Mouse (Mus musculus) heart, embryonic 10.5 days (tissue): ENCODE measurements around the gene Sf1. TPM values are rescaled to one million over a fixed set of nuclear protein-coding genes. Genes with fewer than 3 reads are reported as not detected.

Source experiments
- DNase-seq: peaks from one replicate; pipeline ENCODE4 v3.0.0-alpha.2; 2017; ENCODE audit warnings: low spot score
- H3K27ac ChIP-seq: fragments of 300-500 bp; sonication (generic); 2 replicates; pipeline ENCODE4 v1.5.1; 2016; ENCODE audit warnings: mild to moderate bottlenecking
- H3K27me3 ChIP-seq: fragments of 300-500 bp; sonication (generic); 2 replicates; pipeline ENCODE4 v1.6.1; 2016; ENCODE audit warnings: mild to moderate bottlenecking; ENCODE audit not compliant: poor library complexity, insufficient read depth, severe bottlenecking
- H3K36me3 ChIP-seq: fragments of 300-500 bp; sonication (generic); 2 replicates; pipeline ENCODE4 v1.6.1; 2016; ENCODE audit warnings: mild to moderate bottlenecking, moderate library complexity
- H3K4me1 ChIP-seq: fragments of 300-500 bp; sonication (generic); 2 replicates; pipeline ENCODE4 v1.6.1; 2016; ENCODE audit warnings: mild to moderate bottlenecking
- H3K4me3 ChIP-seq: fragments of 300-500 bp; sonication (generic); 2 replicates; pipeline ENCODE4 v1.5.1; 2016; ENCODE audit warnings: mild to moderate bottlenecking, moderate library complexity
- H3K9me3 ChIP-seq: fragments of 300-500 bp; sonication (generic); 2 replicates; pipeline ENCODE4 v1.6.1; 2016; ENCODE audit warnings: mild to moderate bottlenecking, moderate library complexity
- WGBS: fragments of 180-500 bp; shearing (Covaris S2); methylation state at CpG from one replicate; pipeline ENCODE4 v1.1.7; 2016; 5-methylcytosine and 5-hydroxymethylcytosine counted together
- polyA plus RNA-seq: library from polyadenylated mRNA; unstranded; fragments of >200 nt; fragmentation: Nextera tagmentation; extraction: Ambion mirVana; gene quantifications from 2 replicates; pipeline ENCODE4 v1.2.1, GENCODE M21; 2016

Gene Sf1
- polyA plus RNA-seq, 1 experiment from 2014 or later = 146 TPM

DNA sequence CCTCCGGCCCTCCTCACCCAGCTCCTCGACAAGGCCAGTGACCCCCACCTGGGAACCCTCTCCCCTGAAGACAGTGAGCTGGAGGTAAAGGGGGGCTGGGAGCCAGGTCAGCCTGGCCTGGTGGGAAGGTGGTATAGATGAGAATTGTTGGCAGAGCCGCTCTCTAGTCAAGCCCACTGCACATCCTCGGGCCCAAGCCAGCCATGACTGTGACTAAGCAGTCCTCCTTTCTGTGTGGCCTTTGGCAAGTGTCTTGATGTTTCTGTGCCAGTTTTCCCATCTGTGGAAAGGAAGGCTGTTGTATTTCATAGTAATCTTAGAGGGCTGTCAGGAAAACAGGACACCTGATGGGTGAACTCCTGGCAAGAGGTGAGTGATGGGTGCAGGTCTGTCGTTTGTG is 19.5 kb upstream of the Sf1 start:
- WGBS = 86% methylated on average over 5 of the region's 5 CpGs
- no peak for DNase-seq
- 0 out of 2 replicates have a peak, but pooled peaks cover 7% of the 10 kb centered on the region for H3K27me3 ChIP-seq
- no peak overlapping the region for H3K4me3 ChIP-seq
- no peak overlapping the region for H3K27ac ChIP-seq
- no peaks in the 10 kb centered on the region for H3K9me3 ChIP-seq
- peaks cover 68% of the 10 kb centered on the region for H3K4me1 ChIP-seq
- H3K36me3 ChIP-seq = peaks cover 62% of the 10 kb centered on the region

DNA sequence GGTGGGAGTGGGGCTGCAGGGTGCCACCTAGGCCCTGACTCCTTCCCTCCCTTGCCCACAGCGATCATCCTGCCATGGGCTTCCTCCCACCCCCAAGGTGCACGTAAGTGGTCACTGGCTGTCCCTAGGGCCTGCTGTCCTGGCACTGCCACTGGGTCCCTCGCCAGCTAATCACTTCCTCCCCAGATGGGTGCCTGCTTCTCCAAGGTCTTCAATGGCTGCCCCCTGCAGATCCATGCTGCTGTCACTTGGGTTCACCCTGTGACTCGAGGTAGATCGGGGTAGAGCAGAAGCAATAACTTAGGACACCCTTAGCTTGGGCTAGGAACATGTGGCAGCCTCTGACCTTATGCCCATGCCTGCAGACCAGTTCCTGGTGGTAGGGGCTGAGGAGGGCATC is 17.5 kb upstream of the Sf1 start:
- H3K9me3 ChIP-seq = no peaks in the 10 kb centered on the region
- WGBS = 86% methylated on average over 5 of the region's 5 CpGs
- H3K27ac ChIP-seq = no peak overlapping the region
- H3K4me1 ChIP-seq = peaks cover 66% of the 10 kb centered on the region
- DNase-seq = no peak
- peaks cover 50% of the 10 kb centered on the region for H3K36me3 ChIP-seq
- no peak overlapping the region for H3K4me3 ChIP-seq
- 0 out of 2 replicates have a peak, but pooled peaks cover 11% of the 10 kb centered on the region for H3K27me3 ChIP-seq

DNA sequence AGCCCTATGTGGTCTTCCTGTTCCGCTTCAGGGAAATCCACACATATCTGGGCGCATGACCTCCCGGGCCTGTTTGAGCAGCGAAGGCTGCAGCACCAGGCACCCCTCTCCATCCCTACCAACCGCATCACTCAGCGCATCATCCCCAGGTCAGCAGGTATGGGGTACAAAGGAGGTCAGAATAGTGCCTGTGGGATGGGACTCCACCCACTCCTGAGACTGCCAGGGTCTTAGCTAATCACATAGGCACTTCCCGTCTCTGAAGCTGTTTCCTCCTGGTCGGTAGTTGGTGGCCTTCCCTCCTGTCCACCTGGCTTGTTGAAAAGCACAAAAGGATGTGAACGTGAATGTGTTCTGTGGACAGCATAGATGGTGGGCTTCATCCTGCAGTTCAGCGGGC is 16.8 kb upstream of the Sf1 start:
- Histone ChIP-seq H3K9me3 (no peaks in the 10 kb centered on the region), H3K27ac (0 out of 2 replicates have a peak overlapping the region, but pooled peaks have one; percentile 16), H3K27me3 (0 out of 2 replicates have a peak, but pooled peaks cover 11% of the 10 kb centered on the region), H3K36me3 (peaks cover 55% of the 10 kb centered on the region), H3K4me1 (peaks cover 65% of the 10 kb centered on the region), H3K4me3 (no peak overlapping the region)
- no peak for DNase-seq
- 81% methylated on average over 10 of the region's 10 CpGs for WGBS

DNA sequence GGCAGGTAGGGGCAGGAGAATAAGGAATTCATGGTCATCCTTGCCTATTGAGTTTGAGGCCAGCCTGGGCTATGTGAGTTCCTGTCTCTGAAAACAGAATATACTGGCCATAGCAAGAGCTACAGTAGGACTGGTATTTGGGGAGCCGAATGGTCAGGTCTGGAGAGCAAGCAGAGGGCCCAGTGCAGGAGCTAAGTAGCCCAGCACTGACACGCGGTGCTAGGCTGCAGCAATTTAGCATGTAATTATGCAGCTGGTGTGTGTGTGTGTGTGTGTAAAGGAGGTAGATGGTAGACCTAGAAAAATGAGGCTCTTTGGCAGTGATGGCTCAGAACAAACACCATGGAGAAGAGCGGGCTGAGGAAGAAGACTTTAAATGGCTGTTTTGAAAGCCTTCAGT is 15.9 kb upstream of the Sf1 start:
- H3K27me3 ChIP-seq = 0 out of 2 replicates have a peak, but pooled peaks cover 4% of the 10 kb centered on the region
- no peak overlapping the region for H3K27ac ChIP-seq
- no peak for DNase-seq
- 89% methylated on average over 4 of the region's 4 CpGs for WGBS
- peaks cover 53% of the 10 kb centered on the region for H3K36me3 ChIP-seq
- no peaks in the 10 kb centered on the region for H3K9me3 ChIP-seq
- H3K4me1 ChIP-seq = peaks cover 56% of the 10 kb centered on the region
- H3K4me3 ChIP-seq = no peak overlapping the region

DNA sequence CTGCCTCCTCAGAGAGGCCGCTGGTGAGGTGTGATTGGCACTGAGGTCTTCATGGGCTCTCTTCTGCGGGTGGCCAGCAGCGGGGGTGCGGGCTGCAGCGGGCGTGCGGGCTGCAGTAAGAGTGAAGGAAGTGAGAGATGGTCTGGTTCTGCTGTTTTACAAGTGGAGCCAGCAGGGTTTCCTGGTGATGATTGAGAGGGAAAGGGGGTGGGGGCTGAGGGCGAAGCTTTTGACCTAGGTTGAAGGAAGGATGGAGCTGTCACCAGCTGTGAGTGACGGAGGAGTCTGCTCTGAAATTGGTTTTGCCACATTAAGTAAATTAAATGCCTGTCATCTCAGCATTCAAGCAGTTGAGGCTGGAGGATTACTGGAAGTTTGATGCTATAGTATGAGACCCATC is 14.8 kb upstream of the Sf1 start:
- Histone ChIP-seq H3K4me3 (no peak overlapping the region), H3K27me3 (0 out of 2 replicates have a peak, but pooled peaks cover 4% of the 10 kb centered on the region), H3K4me1 (peaks cover 47% of the 10 kb centered on the region), H3K36me3 (peaks cover 56% of the 10 kb centered on the region), H3K9me3 (no peaks in the 10 kb centered on the region), H3K27ac (peak overlapping the region; percentile 70)
- no peak for DNase-seq
- WGBS = 38% methylated on average over 9 of the region's 9 CpGs

DNA sequence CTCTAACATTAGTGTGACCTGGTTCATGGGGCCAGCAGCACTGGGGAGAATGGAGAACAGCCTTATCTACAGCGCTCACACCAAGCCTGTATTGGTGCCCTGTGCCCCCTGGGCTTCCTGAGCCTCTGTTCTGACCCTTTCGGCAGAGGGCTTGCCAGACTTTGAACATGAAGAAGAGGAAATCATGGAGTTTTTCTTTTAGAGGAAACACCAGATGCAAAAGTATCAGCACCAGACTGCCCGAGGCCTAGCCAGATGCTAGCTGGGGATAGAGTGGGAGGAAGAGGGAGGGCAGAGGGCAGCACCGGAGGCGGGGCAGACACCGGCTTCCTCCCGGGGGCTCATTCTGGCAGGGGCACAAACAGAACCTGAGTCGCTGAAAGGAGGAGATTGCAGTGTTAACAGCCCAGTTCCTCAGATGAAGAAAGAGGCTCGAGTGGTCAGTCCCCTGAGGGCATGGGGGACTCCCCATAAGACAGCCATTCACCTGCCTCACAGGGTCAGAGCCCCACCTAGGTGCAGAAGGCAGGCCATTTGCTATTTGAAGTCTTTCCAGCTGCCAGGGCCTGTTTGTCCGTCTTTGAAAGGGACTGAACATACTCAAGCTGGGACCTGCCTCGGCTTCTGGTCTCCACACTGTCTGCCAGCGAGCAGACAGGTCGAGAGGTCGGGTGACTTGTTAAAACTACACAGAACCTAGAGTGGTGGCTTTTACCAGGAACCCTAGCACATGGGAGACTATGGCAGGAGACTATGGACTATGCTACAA is 14.1 kb upstream of the Sf1 start:
- H3K27ac ChIP-seq = peak overlapping the region; percentile 81
- no peak for DNase-seq
- 33% methylated on average over 14 of the region's 14 CpGs for WGBS
- H3K27me3 ChIP-seq = 0 out of 2 replicates have a peak, but pooled peaks cover 4% of the 10 kb centered on the region
- peaks cover 56% of the 10 kb centered on the region for H3K36me3 ChIP-seq
- H3K4me3 ChIP-seq = peak overlapping the region; percentile 24
- H3K4me1 ChIP-seq = peaks cover 54% of the 10 kb centered on the region
- H3K9me3 ChIP-seq = no peaks in the 10 kb centered on the region

DNA sequence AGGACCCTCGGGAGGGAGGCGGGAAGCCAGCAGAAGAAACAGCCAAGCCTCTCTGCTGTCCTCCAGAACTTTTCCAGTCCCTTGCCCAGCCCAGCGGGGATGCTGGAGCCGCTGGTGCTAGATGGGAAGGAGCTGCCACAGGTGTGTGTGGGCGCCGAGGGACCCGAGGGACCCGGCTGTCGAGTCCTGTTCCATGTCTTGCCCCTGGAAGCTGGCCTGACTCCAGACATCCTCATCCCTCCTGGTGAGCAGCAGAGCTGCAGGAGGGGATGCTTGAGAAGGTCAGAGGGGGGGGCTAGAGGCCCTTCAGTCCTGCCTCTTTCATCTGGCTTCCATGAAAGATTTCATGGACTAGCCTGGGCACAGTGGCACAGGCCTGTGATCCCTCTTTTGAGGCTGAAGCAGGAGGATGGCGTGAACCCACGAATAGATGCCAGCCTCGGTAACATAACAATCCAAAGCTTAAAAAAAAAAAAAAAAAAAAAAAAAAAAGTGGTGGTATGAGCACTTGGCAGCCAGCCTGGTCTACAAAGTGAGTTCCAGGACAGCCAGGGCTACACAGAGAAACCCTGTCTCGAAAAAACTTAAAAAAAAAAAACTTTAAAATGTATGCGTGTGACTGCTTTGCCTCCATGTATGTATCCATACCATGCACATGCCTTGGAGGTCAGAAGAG is 11.9 kb upstream of the Sf1 start:
- no peak overlapping the region for H3K4me3 ChIP-seq
- H3K27me3 ChIP-seq = 0 out of 2 replicates have a peak, but pooled peaks cover 4% of the 10 kb centered on the region
- DNase-seq = no peak

DNA sequence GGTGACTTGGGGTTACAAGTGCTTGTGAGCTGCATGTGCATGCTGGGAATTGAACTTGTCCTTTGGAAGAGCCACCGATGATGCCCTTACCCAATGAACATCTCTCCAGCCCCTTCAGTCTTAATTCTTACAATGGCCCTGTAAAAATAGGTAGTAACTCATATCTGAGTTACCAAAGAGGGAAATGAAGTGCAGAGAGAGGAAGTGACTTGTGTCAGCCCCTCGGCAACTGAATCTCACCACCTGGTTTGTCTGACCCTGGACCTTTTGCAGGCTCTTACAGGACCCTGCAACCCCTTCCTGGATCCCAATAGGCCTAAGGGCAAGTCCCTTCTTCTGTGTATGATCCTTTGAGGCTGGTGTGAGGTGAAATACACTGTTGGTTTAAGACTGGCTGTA is 11.4 kb upstream of the Sf1 start:
- no peaks in the 10 kb centered on the region for H3K9me3 ChIP-seq
- WGBS = 85% methylated on average over 2 of the region's 2 CpGs
- no peak for DNase-seq
- peaks cover 38% of the 10 kb centered on the region for H3K4me1 ChIP-seq
- H3K27ac ChIP-seq = no peak overlapping the region
- H3K4me3 ChIP-seq = no peak overlapping the region
- 0 out of 2 replicates have a peak, but pooled peaks cover 4% of the 10 kb centered on the region for H3K27me3 ChIP-seq
- H3K36me3 ChIP-seq = peaks cover 33% of the 10 kb centered on the region

More for the DNA sequence above, 11.9 kb upstream of the Sf1 start:
- no peak overlapping the region for H3K27ac ChIP-seq
- H3K9me3 ChIP-seq = no peaks in the 10 kb centered on the region
- peaks cover 44% of the 10 kb centered on the region for H3K4me1 ChIP-seq
- WGBS = 62% methylated on average over 14 of the region's 14 CpGs
- peaks cover 38% of the 10 kb centered on the region for H3K36me3 ChIP-seq

DNA sequence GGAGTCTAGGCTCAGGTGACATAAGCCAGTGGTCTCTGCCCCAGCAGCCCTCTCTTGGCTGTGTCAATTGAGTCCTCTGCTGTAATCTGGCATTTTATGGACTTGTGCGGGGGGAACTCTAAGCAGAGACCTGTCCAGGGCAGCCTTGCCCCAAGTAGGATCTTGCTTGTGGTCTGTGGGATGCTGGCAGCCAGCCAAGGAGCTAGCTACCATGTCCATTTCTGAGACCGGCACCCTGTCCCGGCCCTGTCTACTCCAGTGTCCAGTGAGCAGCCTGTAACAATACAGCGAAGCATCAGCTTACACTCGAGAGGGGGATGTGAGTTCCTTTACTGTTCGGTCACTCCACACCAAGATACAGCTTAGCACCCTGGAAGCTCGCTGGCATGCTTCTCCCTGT is 9.5 kb upstream of the Sf1 start:
- no peak overlapping the region for H3K27ac ChIP-seq
- 0 out of 2 replicates have a peak, but pooled peaks cover 4% of the 10 kb centered on the region for H3K27me3 ChIP-seq
- WGBS = 81% methylated on average over 7 of the region's 7 CpGs
- no peak for DNase-seq
- no peaks in the 10 kb centered on the region for H3K9me3 ChIP-seq
- peaks cover 27% of the 10 kb centered on the region for H3K4me1 ChIP-seq
- H3K4me3 ChIP-seq = no peak overlapping the region
- H3K36me3 ChIP-seq = peaks cover 25% of the 10 kb centered on the region

DNA sequence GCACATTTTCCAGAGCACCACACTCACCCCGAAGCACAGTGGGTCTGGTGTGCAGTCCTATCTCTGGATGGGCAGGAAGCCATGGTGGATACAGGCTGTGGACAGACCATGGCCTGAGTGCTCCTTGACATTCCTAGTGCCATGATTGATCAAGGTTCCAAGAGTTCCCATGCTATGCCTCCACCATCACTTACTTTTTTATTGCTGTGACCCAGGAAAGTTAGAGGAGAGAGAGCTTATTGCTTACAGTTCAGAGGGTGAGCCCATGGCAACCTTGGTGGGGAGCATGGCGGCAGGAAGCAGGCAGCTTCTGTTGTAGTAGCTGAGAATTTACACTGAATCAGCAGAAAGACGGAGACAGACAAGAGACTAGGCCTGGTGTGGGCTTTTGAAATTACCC is 2.2 kb upstream of the Sf1 start:
- Histone ChIP-seq H3K27me3 (no peaks in the 10 kb centered on the region), H3K4me3 (no peak overlapping the region), H3K9me3 (no peaks in the 10 kb centered on the region), H3K36me3 (peaks cover 16% of the 10 kb centered on the region), H3K4me1 (peaks cover 16% of the 10 kb centered on the region), H3K27ac (no peak overlapping the region)
- 84% methylated on average over 3 of the region's 3 CpGs for WGBS
- no peak for DNase-seq

DNA sequence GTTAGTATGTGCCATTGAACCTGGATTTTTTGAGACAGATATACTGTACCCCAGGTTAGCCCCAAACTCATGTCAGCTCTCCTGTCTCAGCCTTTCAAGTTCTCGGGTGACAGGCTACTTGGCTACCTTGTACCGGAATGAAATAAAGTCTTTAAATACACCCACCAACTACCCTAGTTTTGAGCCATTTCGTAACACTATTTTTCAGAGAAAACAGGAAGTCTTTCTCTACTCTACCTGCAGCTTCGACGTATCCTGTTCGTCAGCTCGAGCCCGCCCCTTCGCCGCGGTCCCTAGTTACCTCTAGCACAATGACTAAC is 439 bp upstream of the Sf1 start:
- 3% methylated on average over 11 of the region's 11 CpGs for WGBS
- Histone ChIP-seq H3K9me3 (no peaks in the 10 kb centered on the region), H3K27ac (peak overlapping the region; percentile 99), H3K27me3 (no peaks in the 10 kb centered on the region), H3K4me3 (peak overlapping the region; percentile 89), H3K4me1 (peaks cover 16% of the 10 kb centered on the region), H3K36me3 (peaks cover 34% of the 10 kb centered on the region)
- no peak for DNase-seq

DNA sequence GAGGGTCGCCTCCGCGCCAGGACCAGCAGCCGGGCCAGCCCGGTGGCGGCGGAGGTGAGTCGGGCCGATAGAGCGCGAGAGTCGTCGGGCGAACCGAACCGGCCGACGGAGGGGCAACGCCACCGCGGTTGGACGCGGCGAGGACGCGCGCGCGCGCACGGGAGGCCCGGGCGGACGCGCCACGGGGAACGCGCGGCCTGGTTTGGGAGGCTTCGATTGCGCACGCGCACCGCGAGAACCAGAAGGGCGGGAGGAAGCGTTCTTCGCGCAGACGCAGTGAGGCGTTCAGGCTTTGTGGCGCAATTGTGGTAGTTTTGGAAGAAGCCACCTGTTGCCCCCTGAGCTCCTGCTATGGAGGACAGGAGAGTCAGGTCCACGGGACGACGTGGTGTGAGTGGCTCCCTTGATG is 831 bp downstream of the Sf1 start:
- Histone ChIP-seq H3K27me3 (no peaks in the 10 kb centered on the region), H3K36me3 (peaks cover 47% of the 10 kb centered on the region), H3K4me3 (peak overlapping the region; percentile 89), H3K9me3 (no peaks in the 10 kb centered on the region), H3K27ac (peak overlapping the region; percentile 99), H3K4me1 (peaks cover 16% of the 10 kb centered on the region)
- DNase-seq = peak; percentile 94
- under 1% methylated on average over 55 of the region's 55 CpGs for WGBS

DNA sequence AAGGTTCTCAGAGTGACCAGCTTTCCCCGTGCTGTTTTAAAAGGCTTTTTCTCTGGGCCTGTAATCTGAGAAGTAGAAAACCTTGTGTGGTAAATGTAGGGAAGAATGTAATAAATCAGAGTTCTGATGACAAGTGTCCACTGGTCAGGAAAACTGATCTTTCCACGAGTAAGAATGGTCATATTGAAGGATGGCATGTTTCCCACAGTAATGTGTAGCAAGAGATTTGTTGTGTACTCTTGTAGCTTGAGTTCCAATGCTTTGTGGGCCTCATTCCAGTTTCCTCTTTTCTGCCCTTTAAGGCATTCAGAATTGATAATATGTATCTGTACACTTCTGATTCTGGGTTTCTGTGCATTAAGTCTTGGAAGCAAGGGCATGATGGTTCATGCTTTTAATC is 1.4 kb downstream of the Sf1 start:
- peak overlapping the region; percentile 99 for H3K27ac ChIP-seq
- no peaks in the 10 kb centered on the region for H3K27me3 ChIP-seq
- peaks cover 16% of the 10 kb centered on the region for H3K4me1 ChIP-seq
- peak overlapping the region; percentile 89 for H3K4me3 ChIP-seq
- 9% methylated on average over 2 of the region's 2 CpGs for WGBS
- no peaks in the 10 kb centered on the region for H3K9me3 ChIP-seq
- H3K36me3 ChIP-seq = peaks cover 52% of the 10 kb centered on the region
- DNase-seq = no peak
